8 mouse cellular contexts compared by ENCODE assay signal in genomic region chr4:48048456-48049315, GRCm38 (mm10). TPM values are rescaled to one million over a fixed set of nuclear protein-coding genes. Genes with fewer than 3 reads are reported as not detected.
DNase-seq lines count a peak whose midpoint lies in the region; ATAC-seq and TF ChIP-seq lines count a peak whose summit lies in the region.

No protein-coding gene starts in this region.

- H3K9me3 ChIP-seq in limb, embryonic 11.5 days (ENCODE audit: control insufficient read depth, low read length) = no peaks in the 10 kb centered on the region
- no peaks in the 10 kb centered on the region for H3K9me3 ChIP-seq in stomach, embryonic 14.5 days (ENCODE audit: control insufficient read depth, low read depth, low read length)

- DNase-seq in cerebellum, adult 11 months = peak; percentile 27
- no peak for DNase-seq in thymus, adult 2 months
- DNase-seq in thymus, postnatal 25 days = no peak
- peak; percentile 59 for DNase-seq in limb, embryonic 11.5 days (ENCODE audit: low spot score)
- DNase-seq in ovary, adult 18-20 months (ENCODE audit: low spot score) = no peak
- no peak for DNase-seq in spleen, postnatal 36 days (ENCODE audit: low spot score in 2 of 2)

- peaks cover 48% of the 10 kb centered on the region for H3K27me3 ChIP-seq in thymus, adult 2 months (ENCODE audit: control insufficient read depth, insufficient read depth, low read length)
- peaks cover 78% of the 10 kb centered on the region for H3K27me3 ChIP-seq in limb, embryonic 11.5 days (ENCODE audit: control insufficient read depth, insufficient read depth, low read length)
- peaks cover 57% of the 10 kb centered on the region for H3K27me3 ChIP-seq in stomach, embryonic 14.5 days (ENCODE audit: control insufficient read depth, insufficient read depth, low read length)

- no peak for TF ChIP-seq POLR2A in thymus, adult 2 months (IDR thresholded peaks at IDR 0.05; ENCODE audit: control insufficient read depth, extremely low read depth, insufficient read depth, low read length, poor library complexity)

- no peak overlapping the region for H3K9ac ChIP-seq in limb, embryonic 11.5 days (ENCODE audit: low read length)
- no peak overlapping the region for H3K9ac ChIP-seq in stomach, embryonic 14.5 days (replicated peaks; ENCODE audit: low read depth, low read length)

- no peaks in the 10 kb centered on the region for H3K36me3 ChIP-seq in thymus, adult 2 months (ENCODE audit: control insufficient read depth, insufficient read depth, low read length)
- H3K36me3 ChIP-seq in limb, embryonic 11.5 days (ENCODE audit: control insufficient read depth, insufficient read depth, low read length) = no peaks in the 10 kb centered on the region
- no peaks in the 10 kb centered on the region for H3K36me3 ChIP-seq in stomach, embryonic 14.5 days (ENCODE audit: control insufficient read depth, insufficient read depth, low read length)

- WGBS in thymus, adult 2 months = 20% methylated on average over 35 of the region's 35 CpGs
- WGBS in limb, embryonic 11.5 days = 1% methylated on average over 35 of the region's 35 CpGs
- 2% methylated on average over 35 of the region's 35 CpGs for WGBS in stomach, embryonic 14.5 days

- peak overlapping the region; percentile 99; the same call in 1 of the 2 replicates for H3K4me2 ChIP-seq in limb, embryonic 11.5 days (ENCODE audit: low read depth, severe bottlenecking)
- H3K4me2 ChIP-seq in stomach, embryonic 14.5 days (replicated peaks; ENCODE audit: low read depth, low read length) = peak overlapping the region; percentile 83; the same call in 1 of the 2 replicates

- ATAC-seq in cerebellum, adult (ENCODE audit: insufficient number of reproducible peaks, low FRiP score, low TSS enrichment) = no peak
- no peak for ATAC-seq in limb, embryonic 11.5 days (ENCODE audit: insufficient number of reproducible peaks, low FRiP score, low TSS enrichment, low read depth)
- ATAC-seq in stomach, embryonic 14.5 days (ENCODE audit: insufficient number of reproducible peaks, insufficient read depth, low FRiP score, low read depth) = no peak

- no peak for TF ChIP-seq CTCF in thymus, adult 2 months (IDR thresholded peaks at IDR 0.05; ENCODE audit: borderline replicate concordance, control insufficient read depth, extremely low read depth, insufficient read depth, low read length, poor library complexity)

- peaks cover 34% of the 10 kb centered on the region for H3K4me1 ChIP-seq in thymus, adult 2 months (replicated peaks; ENCODE audit: control insufficient read depth, insufficient read depth, low read length)
- peaks cover 27% of the 10 kb centered on the region; the same call in 1 of the 2 replicates for H3K4me1 ChIP-seq in limb, embryonic 11.5 days (ENCODE audit: control insufficient read depth, insufficient read depth, low read length)
- peaks cover 23% of the 10 kb centered on the region for H3K4me1 ChIP-seq in stomach, embryonic 14.5 days (ENCODE audit: control insufficient read depth, insufficient read depth, low read length)

- peak overlapping the region; percentile 29 for H3K4me3 ChIP-seq in thymus, adult 2 months (ENCODE audit: control insufficient read depth, insufficient read depth, low read length)
- H3K4me3 ChIP-seq in limb, embryonic 11.5 days (ENCODE audit: low read depth, low read length) = peak overlapping the region; percentile 16; the same call in 1 of the 2 replicates
- no peak overlapping the region; the same call in 1 of the 2 replicates for H3K4me3 ChIP-seq in stomach, embryonic 14.5 days (ENCODE audit: low read depth, low read length)

- H3K27ac ChIP-seq in thymus, adult 2 months (ENCODE audit: control insufficient read depth, insufficient read depth, low read length) = no peak overlapping the region
- H3K27ac ChIP-seq in limb, embryonic 11.5 days (replicated peaks; ENCODE audit: low read depth, low read length) = no peak overlapping the region
- H3K27ac ChIP-seq in stomach, embryonic 14.5 days (ENCODE audit: low read length) = no peak overlapping the region

RNA-seq across cellular contexts. Expression of gene Nr4a3, which starts 3.7 kb away (rescaled TPM):
- polyA plus RNA-seq in thymus, adult 2 months (2012; rRNA removed) = 39.7 and 46.1 TPM in 2 replicates
- 0.17 and 0.28 TPM in 2 replicates for polyA plus RNA-seq in limb, embryonic 11.5 days (2014; fragmentation: Nextera tagmentation; extraction: Ambion mirVana)
- polyA plus RNA-seq in stomach, embryonic 14.5 days (2014; fragmentation: Nextera tagmentation; extraction: Ambion mirVana) = 0.10 and 0.20 TPM in 2 replicates

Comparison
In these comparisons a context has a peak if more than half of its experiments do, and no peak if none do; other contexts are left out.
1. DNase-seq: peak in cerebellum, adult 11 months (single experiment) and limb, embryonic 11.5 days (single experiment); none in thymus, adult 2 months (single experiment), thymus, postnatal 25 days (single experiment), ovary, adult 18-20 months (single experiment) and spleen, postnatal 36 days (0 of 2).
2. RNA of gene Nr4a3, which starts 3.7 kb away (polyA plus RNA-seq): 39.7 to 46.1 TPM in thymus, adult 2 months; 0.10 to 0.20 TPM in stomach, embryonic 14.5 days and 0.17 to 0.28 TPM in limb, embryonic 11.5 days; every median in the first group is over 10 times any median in the second.